Mouse (Mus musculus) WW6 (cell line): ENCODE data around the gene Tbc1d10c.

ENCODE experiments used
- DNase-seq: peaks from one replicate; pipeline ENCODE4 v3.0.0-alpha.2; 2013; ENCODE audit warnings: low read depth, low spot score

The Tbc1d10c gene

GRCm38 (mm10) chr19:4190831-4191334, at the start of gene Tbc1d10c:
Gene Tbc1d10c (minus strand): TSS chr19:4191284.
- no peak for DNase-seq

GRCm38 (mm10) chr19:4240247-4240668, 49.2 kb upstream of the Tbc1d10c start:
- DNase-seq: no peak

- DNase-seq: no peak
Observed at GRCm38 (mm10) chr19:4234548-4234947, 43.5 kb upstream of the Tbc1d10c start.

- no peak for DNase-seq
Observed at GRCm38 (mm10) chr19:4232651-4233050, 41.6 kb upstream of the Tbc1d10c start.

- DNase-seq: no peak
Observed at GRCm38 (mm10) chr19:4232186-4232572, 41.1 kb upstream of the Tbc1d10c start.

GRCm38 (mm10) chr19:4231253-4232185, 40.4 kb upstream of the Tbc1d10c start, which contains the start of gene Pold4:
Gene Pold4 (plus strand): TSS chr19:4231899.
- peak; percentile 67 for DNase-seq

GRCm38 (mm10) chr19:4230415-4230814, 39.3 kb upstream of the Tbc1d10c start:
- no peak for DNase-seq

GRCm38 (mm10) chr19:4229451-4230076, 38.5 kb upstream of the Tbc1d10c start:
- no peak for DNase-seq

- DNase-seq: no peak
Observed at GRCm38 (mm10) chr19:4228891-4229290, 37.8 kb upstream of the Tbc1d10c start.

GRCm38 (mm10) chr19:4227894-4228678, 37.0 kb upstream of the Tbc1d10c start:
- peak; percentile 61 for DNase-seq

- no peak for DNase-seq
Observed at GRCm38 (mm10) chr19:4227446-4227845, 36.4 kb upstream of the Tbc1d10c start.

GRCm38 (mm10) chr19:4226779-4227178, 35.7 kb upstream of the Tbc1d10c start:
- no peak for DNase-seq

- no peak for DNase-seq
Observed at GRCm38 (mm10) chr19:4222165-4222564, 31.1 kb upstream of the Tbc1d10c start.

GRCm38 (mm10) chr19:4220957-4221743, 30.1 kb upstream of the Tbc1d10c start:
- DNase-seq: no peak

- no peak for DNase-seq
Observed at GRCm38 (mm10) chr19:4220416-4220815, 29.3 kb upstream of the Tbc1d10c start.

- no peak for DNase-seq
Observed at GRCm38 (mm10) chr19:4219943-4220342, 28.9 kb upstream of the Tbc1d10c start.

- DNase-seq: no peak
Observed at GRCm38 (mm10) chr19:4218784-4219183, 27.7 kb upstream of the Tbc1d10c start.

- no peak for DNase-seq
Observed at GRCm38 (mm10) chr19:4218293-4218692, 27.2 kb upstream of the Tbc1d10c start.

- DNase-seq: no peak
Observed at GRCm38 (mm10) chr19:4217855-4218254, 26.8 kb upstream of the Tbc1d10c start.

- no peak for DNase-seq
Observed at GRCm38 (mm10) chr19:4217140-4217539, 26.1 kb upstream of the Tbc1d10c start.
